Comparison of ENCODE assay signal across 10 mouse cellular contexts in genomic region chr9:45430698-45430959, GRCm38 (mm10). TPM values are rescaled to one million over a fixed set of nuclear protein-coding genes. Genes with fewer than 3 reads are reported as not detected.
DNase-seq lines count a peak whose midpoint lies in the region; ATAC-seq and TF ChIP-seq lines count a peak whose summit lies in the region.
"Had no signal": no experiment of that assay in that cellular context is flagged by ENCODE, and none has a peak within 500 bp of the region (broad histone marks: within the 10 kb centered on the region; RNA-seq: fewer than 3 reads in every experiment).

No protein-coding gene starts in this region.

- no peak overlapping the region for H3K27ac ChIP-seq in heart, embryonic 13.5 days (replicated peaks)
- H3K27ac ChIP-seq in forebrain, embryonic 16.5 days (ENCODE audit: low read length), result peak overlapping the region; percentile 96
- 0 out of 2 replicates have a peak overlapping the region, but pooled peaks have one; percentile 17 for H3K27ac ChIP-seq in midbrain, embryonic 10.5 days (replicated peaks)

- peaks cover 91% of the 10 kb centered on the region for H3K27me3 ChIP-seq in heart, embryonic 13.5 days (replicated peaks)
- peaks cover 74% of the 10 kb centered on the region for H3K27me3 ChIP-seq in E14TG2a.4 (ENCODE audit: insufficient read depth, low read length)
- H3K27me3 ChIP-seq in forebrain, embryonic 16.5 days (replicated peaks; ENCODE audit: control insufficient read depth, insufficient read depth, low read length), result no peaks in the 10 kb centered on the region; the same call in 1 of the 2 replicates
- peaks cover 84% of the 10 kb centered on the region for H3K27me3 ChIP-seq in midbrain, embryonic 10.5 days (ENCODE audit: low read depth, poor library complexity, severe bottlenecking)

- peaks cover 26% of the 10 kb centered on the region for H3K4me1 ChIP-seq in heart, embryonic 13.5 days
- peaks cover 23% of the 10 kb centered on the region for H3K4me1 ChIP-seq in E14TG2a.4 (replicated peaks; ENCODE audit: low read depth, low read length)
- peaks cover 49% of the 10 kb centered on the region for H3K4me1 ChIP-seq in forebrain, embryonic 16.5 days (replicated peaks; ENCODE audit: control insufficient read depth, insufficient read depth, low read length)
- H3K4me1 ChIP-seq in midbrain, embryonic 10.5 days, result peaks cover 24% of the 10 kb centered on the region

- peak overlapping the region; percentile 50 for H3K4me3 ChIP-seq in heart, embryonic 13.5 days
- H3K4me3 ChIP-seq in E14TG2a.4 (replicated peaks; ENCODE audit: low read length), result peak overlapping the region; percentile 85
- peak overlapping the region; percentile 85 for H3K4me3 ChIP-seq in forebrain, embryonic 16.5 days (replicated peaks; ENCODE audit: low read length)
- H3K4me3 ChIP-seq in midbrain, embryonic 10.5 days, result peak overlapping the region; percentile 50
- H3K4me3 ChIP-seq: erythroblast, embryonic 14.5 days had no signal

- TF ChIP-seq CTCF in E14TG2a.4 (conservative IDR thresholded peaks at IDR 0.05; ENCODE audit: low read length), result no peak

- DNase-seq in heart, adult 8-10 months (ENCODE audit: low spot score), result no peak
- no peak for DNase-seq in midbrain, embryonic 10.5 days (ENCODE audit: low spot score)
- no peak for DNase-seq in B cell, adult 2 months
- no peak for DNase-seq in adrenal gland, postnatal 36 days
- no peak for DNase-seq in retina, embryonic 14.5 days (ENCODE audit: low spot score)
- DNase-seq: lung, postnatal 4 days had no signal

- ATAC-seq in heart, embryonic 13.5 days (ENCODE audit: extremely low read depth, insufficient number of reproducible peaks, low FRiP score, low TSS enrichment), result no peak
- ATAC-seq in forebrain, embryonic 16.5 days, result peak; percentile 4

- 2% methylated on average over 17 of the region's 17 CpGs for WGBS in heart, embryonic 13.5 days
- WGBS in forebrain, embryonic 16.5 days, result 0% methylated on average over 15 of the region's 17 CpGs
- 1% methylated on average over 17 of the region's 17 CpGs for whole genome bisulfite sequencing in midbrain, embryonic 10.5 days

- H3K9ac ChIP-seq in heart, embryonic 13.5 days, result peak overlapping the region; percentile 62
- peak overlapping the region; percentile 90 for H3K9ac ChIP-seq in forebrain, embryonic 16.5 days (replicated peaks; ENCODE audit: low read depth, low read length)

- peak overlapping the region; percentile 75 for H3K4me2 ChIP-seq in heart, embryonic 13.5 days
- H3K4me2 ChIP-seq in forebrain, embryonic 16.5 days (ENCODE audit: low read length), result peak overlapping the region; percentile 79

- no peaks in the 10 kb centered on the region for H3K9me3 ChIP-seq in heart, embryonic 13.5 days
- H3K9me3 ChIP-seq in E14TG2a.4 (ENCODE audit: low read length), result no peaks in the 10 kb centered on the region
- no peaks in the 10 kb centered on the region for H3K9me3 ChIP-seq in forebrain, embryonic 16.5 days (ENCODE audit: control insufficient read depth, low read length)
- no peaks in the 10 kb centered on the region for H3K9me3 ChIP-seq in midbrain, embryonic 10.5 days (replicated peaks)

- H3K36me3 ChIP-seq in heart, embryonic 13.5 days, result no peaks in the 10 kb centered on the region
- H3K36me3 ChIP-seq in E14TG2a.4 (ENCODE audit: insufficient read depth, low read length), result no peaks in the 10 kb centered on the region
- H3K36me3 ChIP-seq in forebrain, embryonic 16.5 days (ENCODE audit: control insufficient read depth, insufficient read depth), result no peaks in the 10 kb centered on the region
- no peaks in the 10 kb centered on the region for H3K36me3 ChIP-seq in midbrain, embryonic 10.5 days

RNA-seq across cellular contexts. Expression of gene Dscaml1, which starts 4.2 kb away (rescaled TPM):
- 0.07 and 0.22 TPM in 2 replicates for polyA plus RNA-seq in heart, embryonic 13.5 days (2015; fragmentation: Nextera tagmentation; extraction: Ambion mirVana)
- total RNA-seq in heart, adult 8-10 months (2022), result not detected
- polyA plus RNA-seq in forebrain, embryonic 16.5 days (2015; fragmentation: Nextera tagmentation; extraction: Ambion mirVana), result 27.9 and 28.0 TPM in 2 replicates
- polyA plus RNA-seq in midbrain, embryonic 10.5 days (2016; fragmentation: Nextera tagmentation; extraction: Ambion mirVana), result 0.23 and 0.66 TPM in 2 replicates
- 1 to 10 TPM in 1 of 2 experiments, under 1 TPM in 1; 0.50 to 1.4 TPM for total RNA-seq in adrenal gland, postnatal 36 days (2021)
- polyA plus RNA-seq: erythroblast, embryonic 14.5 days had no signal

RNA-seq across cellular contexts. Expression of gene Fxyd2, which starts 31.2 kb away (rescaled TPM):
- 1.1 and 1.2 TPM in 2 replicates for polyA plus RNA-seq in heart, embryonic 13.5 days (2015; fragmentation: Nextera tagmentation; extraction: Ambion mirVana)
- total RNA-seq in heart, adult 8-10 months (2022), result 1 to 10 TPM; 1.7 to 5.8 (median 3.9) TPM
- polyA plus RNA-seq in forebrain, embryonic 16.5 days (2015; fragmentation: Nextera tagmentation; extraction: Ambion mirVana), result 6.6 and 8.7 TPM in 2 replicates
- polyA plus RNA-seq in midbrain, embryonic 10.5 days (2016; fragmentation: Nextera tagmentation; extraction: Ambion mirVana), result 0.83 and 1.8 TPM in 2 replicates
- total RNA-seq in adrenal gland, postnatal 36 days (2021), result 1 to 10 TPM; 2.4 to 4.8 TPM
- polyA plus RNA-seq: erythroblast, embryonic 14.5 days had no signal

Comparison
In these comparisons a context has a peak if more than half of its experiments do, and no peak if none do; other contexts are left out.
1. RNA of gene Dscaml1, which starts 4.2 kb away (polyA plus RNA-seq): 27.9 to 28.0 TPM in forebrain, embryonic 16.5 days; 0.23 to 0.66 TPM in midbrain, embryonic 10.5 days and 0.07 to 0.22 TPM in heart, embryonic 13.5 days; every median in the first group is over 10 times any median in the second.
2. Peak in every context shown above with its lines, with median percentiles within 50 percentile points of each other: H3K4me3 ChIP-seq.